Mouse (Mus musculus) hindbrain, embryonic 15.5 days (tissue): ENCODE data around the gene Syn3. TPM values are rescaled to one million over a fixed set of nuclear protein-coding genes. Genes with fewer than 3 reads are reported as not detected.
"Not testable (repeated sequence)": the region's sequence is repeated elsewhere in the genome, so short reads cannot be mapped to it uniquely, and the experiment has no call there.

ENCODE experiments used
- ATAC-seq: fragments of 200-750 bp; cut with Nextera tagmentation; 2 replicates; pipeline ENCODE4 v1.8.0; 2017; ENCODE audit warnings: low read depth, moderate number of reproducible peaks, moderate TSS enrichment; ENCODE audit not compliant: low FRiP score
- H3K27ac ChIP-seq: fragments of 300-500 bp; sonication (generic); replicated peaks from 2 replicates; pipeline ENCODE4 v1.5.1; 2015; ENCODE audit warnings: mild to moderate bottlenecking, inconsistent platforms
- H3K27me3 ChIP-seq: fragments of 300-500 bp; sonication (generic); 2 replicates; pipeline ENCODE4 v1.6.1; 2015; ENCODE audit warnings: control low read depth, inconsistent platforms
- H3K36me3 ChIP-seq: fragments of 300-500 bp; sonication (generic); 2 replicates; pipeline ENCODE4 v1.6.1; 2015; ENCODE audit warnings: control low read depth, inconsistent platforms
- H3K4me1 ChIP-seq: fragments of 300-500 bp; sonication (generic); replicated peaks from 2 replicates; pipeline ENCODE4 v1.6.1; 2015; ENCODE audit warnings: control low read depth, inconsistent platforms
- H3K4me2 ChIP-seq: fragments of 300-500 bp; sonication (generic); 2 replicates; pipeline ENCODE4 v1.6.1; 2015; ENCODE audit warnings: moderate library complexity, mild to moderate bottlenecking, inconsistent platforms
- H3K4me3 ChIP-seq: fragments of 300-500 bp; sonication (generic); 2 replicates; pipeline ENCODE4 v1.5.1; 2015; ENCODE audit warnings: mild to moderate bottlenecking, inconsistent platforms
- H3K9ac ChIP-seq: fragments of 300-500 bp; sonication (generic); 2 replicates; pipeline ENCODE4 v1.6.1; 2015; ENCODE audit warnings: inconsistent platforms
- H3K9me3 ChIP-seq: fragments of 300-500 bp; sonication (generic); 2 replicates; pipeline ENCODE4 v1.6.1; 2016; ENCODE audit warnings: control low read depth, inconsistent platforms
- WGBS: fragments of 180-500 bp; shearing (Covaris S2); methylation state at CpG from one replicate; pipeline ENCODE4 v1.1.7; 2015; 5-methylcytosine and 5-hydroxymethylcytosine counted together
- polyA plus RNA-seq: library from polyadenylated mRNA; unstranded; fragments of >200 nt; fragmentation: Nextera tagmentation; extraction: Ambion mirVana; gene quantifications from 2 replicates; pipeline ENCODE4 v1.2.1, GENCODE M21; 2015

Syn3 gene
- polyA plus RNA-seq, 1 experiment from 2014 or later, result 30.1 TPM

DNA sequence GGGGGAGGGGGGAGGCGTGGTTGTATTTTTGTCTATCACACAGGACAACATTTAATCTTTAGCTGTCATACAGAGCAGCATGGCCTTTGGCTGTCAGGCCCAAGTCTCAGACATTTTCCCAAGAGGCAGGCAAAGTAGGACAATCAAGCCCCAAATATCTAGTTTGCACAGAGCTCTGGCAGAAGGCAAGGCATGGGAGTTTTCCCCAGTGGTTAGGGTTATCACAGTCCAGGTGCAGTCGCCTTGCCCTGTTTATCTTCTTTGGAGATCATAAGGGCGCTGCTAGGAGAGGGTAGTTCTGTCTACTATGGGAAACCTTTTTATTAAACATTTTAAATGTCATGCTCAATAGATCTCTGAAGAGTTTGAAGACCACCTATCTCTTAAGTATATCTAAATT, 106.3 kb downstream of the Syn3 start:
- Histone ChIP-seq H3K36me3 (no peaks in the 10 kb centered on the region), H3K4me2 (no peak overlapping the region), H3K9me3 (no peaks in the 10 kb centered on the region), H3K4me3 (no peak overlapping the region), H3K9ac (no peak overlapping the region), H3K27me3 (no peaks in the 10 kb centered on the region), H3K4me1 (peaks cover 12% of the 10 kb centered on the region; the same call in 1 of the 2 replicates), H3K27ac (no peak overlapping the region)
- ATAC-seq, result no peak
- 91% methylated on average over 3 of the region's 3 CpGs for WGBS

DNA sequence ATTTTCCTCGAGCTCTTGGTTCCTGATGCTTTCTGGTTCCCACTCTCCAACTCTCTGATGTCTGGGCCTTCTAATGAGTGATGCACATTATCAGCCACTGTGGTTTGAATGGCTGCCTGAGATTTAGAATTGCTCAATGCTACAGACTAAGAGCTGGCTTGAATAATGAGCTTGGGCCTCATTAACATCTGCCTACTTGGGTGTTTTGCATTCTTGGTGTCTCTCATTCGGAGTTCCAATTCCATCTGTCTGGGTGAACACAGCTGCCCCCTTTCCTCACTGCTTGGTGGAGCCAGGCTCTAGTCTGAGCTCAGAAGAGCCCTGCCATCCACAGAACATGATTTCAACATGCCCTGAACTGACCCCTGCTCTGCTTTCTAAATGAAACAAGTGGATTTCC, 108.8 kb downstream of the Syn3 start:
- Histone ChIP-seq H3K4me1 (peaks cover 12% of the 10 kb centered on the region; the same call in 1 of the 2 replicates), H3K36me3 (no peaks in the 10 kb centered on the region), H3K27ac (no peak overlapping the region), H3K4me2 (no peak overlapping the region), H3K9me3 (no peaks in the 10 kb centered on the region), H3K4me3 (no peak overlapping the region), H3K27me3 (no peaks in the 10 kb centered on the region), H3K9ac (no peak overlapping the region)
- ATAC-seq, result no peak
- 31% methylated on average over 2 of the region's 2 CpGs for WGBS

DNA sequence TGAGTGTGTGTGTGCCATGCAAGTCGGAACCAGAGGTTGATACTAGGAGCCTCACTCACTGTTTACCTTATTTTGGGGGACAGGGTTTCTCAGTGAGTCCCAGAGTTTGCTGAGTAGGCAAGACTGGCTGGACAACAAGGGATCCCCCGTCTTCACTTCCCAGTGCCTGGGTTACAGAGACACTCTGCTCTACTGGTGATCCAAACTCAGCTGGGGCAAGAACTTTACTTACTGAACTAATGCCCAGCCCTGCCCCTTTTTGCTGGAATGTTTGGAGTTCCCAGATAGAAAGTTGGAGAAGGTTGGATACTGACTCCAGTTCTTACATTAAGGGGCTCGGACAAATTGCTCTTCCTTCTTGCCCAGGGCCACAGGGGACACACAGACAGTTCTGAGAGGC, 109.3 kb downstream of the Syn3 start:
- Histone ChIP-seq H3K4me1 (peaks cover 12% of the 10 kb centered on the region; the same call in 1 of the 2 replicates), H3K9me3 (no peaks in the 10 kb centered on the region), H3K27ac (no peak overlapping the region), H3K4me3 (no peak overlapping the region), H3K27me3 (no peaks in the 10 kb centered on the region), H3K9ac (no peak overlapping the region), H3K4me2 (no peak overlapping the region), H3K36me3 (no peaks in the 10 kb centered on the region)
- ATAC-seq, result no peak
- WGBS, result 84% methylated on average over 3 of the region's 3 CpGs

DNA sequence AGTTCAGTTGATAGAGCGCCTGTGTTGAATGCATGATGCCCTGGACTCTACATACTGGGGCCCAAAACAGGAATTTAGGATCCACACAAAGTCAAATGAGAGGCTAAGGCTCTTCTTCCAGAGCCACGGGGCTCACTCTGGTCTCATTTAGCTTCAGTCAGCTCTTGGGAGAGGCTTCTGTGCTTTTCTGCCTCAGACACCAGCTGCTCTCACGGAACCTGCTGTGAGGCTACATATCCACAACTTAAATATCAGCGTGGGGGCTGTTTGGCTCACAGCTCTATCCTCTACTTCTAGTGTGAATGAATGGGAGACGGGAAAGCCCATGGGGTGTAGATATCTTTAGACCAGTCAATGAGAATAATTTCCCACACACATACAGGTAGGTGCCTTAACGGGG, 109.9 kb downstream of the Syn3 start:
- 64% methylated on average over 6 of the region's 6 CpGs for WGBS
- Histone ChIP-seq H3K27ac (no peak overlapping the region), H3K4me1 (peaks cover 12% of the 10 kb centered on the region; the same call in 1 of the 2 replicates), H3K9me3 (no peaks in the 10 kb centered on the region), H3K36me3 (no peaks in the 10 kb centered on the region), H3K4me2 (no peak overlapping the region), H3K27me3 (no peaks in the 10 kb centered on the region), H3K4me3 (no peak overlapping the region), H3K9ac (no peak overlapping the region)
- ATAC-seq, result no peak

DNA sequence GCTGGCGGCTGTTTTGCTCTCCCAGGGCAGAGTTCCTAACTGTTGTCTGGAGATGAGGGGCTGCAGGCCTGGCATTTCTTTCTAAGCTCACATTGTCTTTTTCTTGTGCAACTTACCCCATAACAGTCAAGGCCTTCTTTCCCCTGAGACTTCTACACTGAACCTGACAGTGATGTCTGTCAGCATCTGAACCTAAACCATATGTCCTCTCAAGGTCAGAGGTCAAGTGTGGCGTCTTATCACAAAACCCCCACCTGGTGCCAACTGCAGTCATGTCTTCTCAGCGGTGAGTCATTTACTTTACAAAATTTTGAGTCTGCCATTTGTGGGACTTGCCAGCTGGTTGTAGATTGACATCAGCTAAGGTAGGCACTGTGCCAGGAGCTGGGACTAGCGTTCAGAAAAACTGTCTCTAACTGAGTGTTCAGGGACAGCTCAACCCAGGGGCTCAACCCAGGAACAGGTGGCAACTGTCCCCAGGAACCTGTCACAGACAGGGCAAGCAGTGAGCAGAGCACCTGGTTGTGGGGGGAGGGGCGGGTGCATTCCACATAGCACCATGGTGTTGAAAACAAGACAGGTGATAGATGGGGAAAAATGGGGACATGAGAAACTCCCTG, 110.8 kb downstream of the Syn3 start:
- no peak overlapping the region for H3K9ac ChIP-seq
- no peak overlapping the region for H3K4me3 ChIP-seq
- H3K9me3 ChIP-seq, result no peaks in the 10 kb centered on the region
- H3K36me3 ChIP-seq, result no peaks in the 10 kb centered on the region
- no peak for ATAC-seq
- WGBS, result 70% methylated on average over 5 of the region's 5 CpGs
- H3K27me3 ChIP-seq, result no peaks in the 10 kb centered on the region
- peaks cover 12% of the 10 kb centered on the region; the same call in 1 of the 2 replicates for H3K4me1 ChIP-seq
- H3K27ac ChIP-seq, result no peak overlapping the region
- no peak overlapping the region for H3K4me2 ChIP-seq

DNA sequence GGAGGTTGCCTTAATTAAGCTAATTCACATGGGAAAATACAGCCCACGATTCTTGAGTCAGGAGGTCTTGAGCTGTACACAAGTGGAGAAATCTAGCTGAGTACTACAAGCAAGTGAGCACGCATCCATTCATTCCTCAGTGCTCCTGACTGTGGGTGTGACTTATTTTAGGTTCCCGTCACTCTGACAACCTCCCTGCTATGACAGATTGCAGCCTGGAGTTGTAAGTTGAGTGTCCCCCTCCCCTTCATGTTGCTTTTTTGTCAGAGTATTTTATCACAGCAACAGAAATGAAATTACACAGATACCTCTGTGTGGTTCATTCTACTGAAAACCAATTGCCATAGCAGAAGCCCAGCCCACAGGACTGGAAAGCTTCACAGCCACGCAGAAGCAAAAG, 112.5 kb downstream of the Syn3 start:
- no peak overlapping the region for H3K4me3 ChIP-seq
- H3K27me3 ChIP-seq, result no peaks in the 10 kb centered on the region
- no peak overlapping the region for H3K9ac ChIP-seq
- no peak overlapping the region for H3K4me2 ChIP-seq
- WGBS, result 81% methylated on average over 4 of the region's 4 CpGs
- ATAC-seq, result no peak
- no peaks in the 10 kb centered on the region for H3K9me3 ChIP-seq
- no peaks in the 10 kb centered on the region for H3K36me3 ChIP-seq
- H3K4me1 ChIP-seq, result peaks cover 12% of the 10 kb centered on the region; the same call in 1 of the 2 replicates
- H3K27ac ChIP-seq, result no peak overlapping the region

DNA sequence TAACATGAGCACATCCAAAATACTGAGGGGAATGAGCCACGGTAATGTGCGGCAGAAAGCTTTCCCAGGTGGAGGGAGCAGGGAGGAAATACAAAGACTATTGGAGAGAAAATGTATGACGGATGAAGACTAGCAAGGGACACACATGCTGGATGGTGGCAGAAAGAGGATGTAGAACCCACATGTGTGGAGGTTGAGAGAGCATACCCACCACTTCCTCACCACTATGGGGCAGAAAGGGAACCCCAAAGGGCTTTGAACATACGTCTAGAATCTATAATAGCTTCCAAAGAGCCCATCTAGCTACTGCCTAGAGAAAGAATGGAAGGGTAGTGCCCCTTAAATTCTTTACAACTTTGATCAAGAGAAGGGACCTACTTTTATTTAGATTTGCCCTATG, 113.0 kb downstream of the Syn3 start:
- ATAC-seq, result no peak
- H3K9ac ChIP-seq, result no peak overlapping the region
- H3K4me3 ChIP-seq, result no peak overlapping the region
- no peaks in the 10 kb centered on the region for H3K27me3 ChIP-seq
- H3K4me1 ChIP-seq, result peaks cover 12% of the 10 kb centered on the region; the same call in 1 of the 2 replicates
- no peaks in the 10 kb centered on the region for H3K36me3 ChIP-seq
- H3K9me3 ChIP-seq, result no peaks in the 10 kb centered on the region
- WGBS, result 81% methylated on average over 4 of the region's 4 CpGs
- H3K27ac ChIP-seq, result no peak overlapping the region
- H3K4me2 ChIP-seq, result no peak overlapping the region

DNA sequence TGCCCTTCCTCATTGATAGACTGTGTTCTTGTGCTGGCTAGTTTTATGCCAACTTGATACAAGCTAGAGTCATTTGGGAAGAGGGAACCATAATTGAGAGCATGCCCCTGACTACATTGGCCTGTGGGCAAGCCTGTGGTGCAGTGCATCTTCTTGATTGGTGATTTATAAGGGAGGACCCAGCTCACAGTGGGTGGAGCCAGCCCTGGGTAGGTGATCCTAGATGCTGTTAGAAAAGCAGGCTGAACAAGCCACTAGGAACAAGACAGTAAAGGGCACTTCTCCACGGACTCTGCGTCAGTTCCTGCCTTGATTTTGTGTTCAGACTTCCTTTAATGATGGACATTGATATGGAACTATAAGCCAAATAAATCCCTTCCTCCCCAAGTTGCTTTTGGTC, 114.0 kb downstream of the Syn3 start:
- WGBS, result 97% methylated on average over 2 of the region's 2 CpGs
- H3K4me2 ChIP-seq, result no peak overlapping the region
- ATAC-seq, result no peak
- H3K27ac ChIP-seq, result no peak overlapping the region
- H3K36me3 ChIP-seq, result no peaks in the 10 kb centered on the region
- H3K9me3 ChIP-seq, result no peaks in the 10 kb centered on the region
- no peak overlapping the region for H3K4me3 ChIP-seq
- no peaks in the 10 kb centered on the region for H3K27me3 ChIP-seq
- H3K9ac ChIP-seq, result no peak overlapping the region
- peaks cover 7% of the 10 kb centered on the region; the same call in 1 of the 2 replicates for H3K4me1 ChIP-seq

DNA sequence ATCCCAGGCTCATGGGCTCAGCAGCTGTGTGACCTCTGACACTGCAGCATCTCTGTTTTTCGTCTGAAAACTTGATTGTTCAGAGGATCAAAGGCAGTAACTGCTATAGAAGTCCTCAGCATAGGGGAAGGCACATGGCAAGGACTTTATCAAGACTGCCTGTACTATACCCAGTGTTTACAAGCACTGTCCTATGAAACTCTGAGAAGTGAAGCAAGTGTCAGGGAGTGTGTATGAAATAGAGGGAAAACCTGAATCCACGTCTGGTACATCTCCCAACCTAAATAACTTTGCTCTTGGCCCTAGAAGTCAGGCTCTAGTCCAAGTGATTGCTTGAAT, 116.8 kb downstream of the Syn3 start:
- 0 out of 2 replicates have a peak, but pooled peaks cover 1% of the 10 kb centered on the region for H3K4me1 ChIP-seq

DNA sequence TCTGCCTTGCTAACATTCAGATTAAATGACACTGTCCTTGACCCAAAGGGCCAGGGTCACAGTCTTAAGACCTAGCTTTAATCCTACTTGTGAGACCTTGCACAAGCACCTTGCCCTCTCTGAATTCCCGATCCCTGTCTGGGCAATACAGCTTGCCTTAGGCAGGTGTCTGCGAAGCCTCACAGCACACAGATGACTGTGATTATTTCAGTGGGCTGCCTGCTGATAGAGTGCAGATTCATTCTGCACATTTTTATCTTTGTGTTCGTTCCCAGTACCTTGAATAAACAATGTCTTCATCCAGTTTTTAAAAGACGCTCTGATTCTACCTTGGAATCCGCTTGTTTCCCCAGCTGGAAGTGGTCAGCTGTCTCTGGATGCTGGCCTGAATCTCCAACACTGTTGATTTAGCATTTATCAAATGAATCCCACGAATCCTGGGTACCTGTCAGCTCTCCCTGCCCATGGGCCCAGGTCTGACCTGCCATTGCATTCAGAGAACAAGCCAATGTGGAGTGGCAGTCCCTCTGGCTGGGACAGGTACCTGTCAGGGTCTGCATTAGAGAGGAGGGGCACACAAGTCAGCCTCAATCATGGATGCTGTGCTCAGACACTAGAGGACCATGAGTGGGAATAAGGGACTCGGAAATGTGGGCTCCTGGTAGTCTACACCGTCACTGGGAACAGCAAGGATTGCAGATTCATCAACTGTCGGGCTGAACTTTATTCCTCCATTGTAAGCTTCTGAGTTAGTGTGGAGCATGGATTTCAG, 117.4 kb downstream of the Syn3 start:
- H3K27ac ChIP-seq, result no peak overlapping the region
- no peaks in the 10 kb centered on the region for H3K36me3 ChIP-seq
- no peak overlapping the region for H3K9ac ChIP-seq
- no peak overlapping the region for H3K4me3 ChIP-seq
- no peak for ATAC-seq
- H3K27me3 ChIP-seq, result no peaks in the 10 kb centered on the region
- H3K4me2 ChIP-seq, result no peak overlapping the region
- WGBS, result 69% methylated on average over 9 of the region's 9 CpGs
- peaks cover 7% of the 10 kb centered on the region; the same call in 1 of the 2 replicates for H3K4me1 ChIP-seq
- no peaks in the 10 kb centered on the region for H3K9me3 ChIP-seq

More for the DNA sequence above, 116.8 kb downstream of the Syn3 start:
- WGBS, result 36% methylated on average over 2 of the region's 2 CpGs
- H3K4me3 ChIP-seq, result no peak overlapping the region
- no peak for ATAC-seq
- no peak overlapping the region for H3K27ac ChIP-seq
- H3K9me3 ChIP-seq, result no peaks in the 10 kb centered on the region
- H3K27me3 ChIP-seq, result no peaks in the 10 kb centered on the region
- H3K36me3 ChIP-seq, result no peaks in the 10 kb centered on the region
- no peak overlapping the region for H3K4me2 ChIP-seq
- no peak overlapping the region for H3K9ac ChIP-seq

DNA sequence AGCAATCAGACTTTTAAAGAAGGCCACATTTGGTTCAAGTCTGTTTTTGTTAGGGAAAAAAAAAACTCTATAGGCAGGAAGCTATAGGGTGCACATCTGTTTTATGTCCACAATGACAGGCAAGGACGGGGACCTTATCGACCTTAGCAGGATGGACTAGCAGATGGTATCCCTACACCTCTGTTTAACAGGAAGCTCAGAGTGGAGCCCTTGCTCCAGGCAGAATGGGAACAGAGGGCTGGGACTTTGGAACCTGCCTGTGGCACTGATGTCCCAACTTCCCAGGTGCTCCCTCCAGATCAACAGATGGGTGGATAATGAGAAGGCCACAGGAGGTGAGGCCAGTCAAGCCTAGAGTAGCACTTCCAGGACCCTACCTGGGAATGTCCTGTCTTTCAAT, 118.1 kb downstream of the Syn3 start:
- ATAC-seq, result no peak
- H3K27ac ChIP-seq, result no peak overlapping the region
- H3K4me2 ChIP-seq, result no peak overlapping the region
- WGBS, result 84% methylated on average over 2 of the region's 2 CpGs
- no peaks in the 10 kb centered on the region for H3K27me3 ChIP-seq
- no peaks in the 10 kb centered on the region for H3K9me3 ChIP-seq
- no peaks in the 10 kb centered on the region for H3K36me3 ChIP-seq
- no peak overlapping the region for H3K9ac ChIP-seq
- peaks cover 7% of the 10 kb centered on the region; the same call in 1 of the 2 replicates for H3K4me1 ChIP-seq
- H3K4me3 ChIP-seq, result no peak overlapping the region

DNA sequence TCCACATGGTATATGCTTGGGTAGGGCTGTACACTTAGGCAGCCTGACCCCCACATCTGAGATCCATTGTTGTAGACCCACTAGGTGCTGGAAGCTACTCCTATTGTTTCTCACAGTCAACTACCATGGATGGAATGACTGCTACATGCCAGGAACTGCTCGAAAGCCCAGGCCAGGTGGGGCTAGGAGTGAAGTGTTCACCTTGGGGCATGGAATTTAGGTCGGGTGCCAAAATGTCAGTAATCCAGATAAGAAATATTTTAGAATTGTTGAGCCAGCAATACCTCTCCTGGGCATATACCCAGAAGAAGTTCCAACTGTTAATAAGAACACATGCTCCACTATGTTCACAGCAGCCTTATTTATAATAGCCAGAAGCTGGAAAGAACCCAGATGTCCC, 119.9 kb downstream of the Syn3 start:
- not testable (repeated sequence) for H3K4me3 ChIP-seq, H3K9ac ChIP-seq, H3K27ac ChIP-seq, H3K27me3 ChIP-seq, H3K4me2 ChIP-seq, H3K9me3 ChIP-seq, ATAC-seq, H3K4me1 ChIP-seq, H3K36me3 ChIP-seq
- 88% methylated on average over 2 of the region's 2 CpGs for WGBS
